Mouse (Mus musculus) fibroblast of lung, adult 2 months (primary cell): ENCODE data around the gene Stap1.
A peak's percentile ranks its signal among the peaks of the same experiment; 100 is the strongest.

Experiments
- DNase-seq: peaks from one replicate; pipeline ENCODE4 v3.0.0-alpha.2; 2011; ENCODE audit warnings: low read depth

Stap1 gene

DNA sequence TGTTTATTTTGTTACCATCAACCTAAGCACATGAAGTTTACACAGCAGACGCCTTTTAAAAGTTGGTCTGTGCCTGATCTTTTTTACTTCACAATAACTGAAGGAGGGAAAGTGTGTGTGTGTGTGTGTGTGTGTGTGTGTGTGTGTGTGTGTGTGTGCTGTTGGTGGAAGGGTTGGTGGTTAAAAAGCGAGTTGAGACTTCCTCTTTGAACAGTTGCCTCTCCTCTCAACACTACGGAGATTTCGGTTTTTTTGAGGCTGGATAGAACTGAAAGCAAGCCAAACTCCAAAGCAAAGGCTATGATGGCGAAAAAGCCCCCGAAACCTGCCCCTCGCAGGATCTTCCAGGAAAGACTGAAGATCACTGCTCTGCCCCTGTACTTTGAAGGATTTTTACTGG is at the start of gene Stap1:
TSS of gene Stap1 (plus strand) at position 209 of the 400 bp plus-strand sequence.
- DNase-seq = no peak

DNA sequence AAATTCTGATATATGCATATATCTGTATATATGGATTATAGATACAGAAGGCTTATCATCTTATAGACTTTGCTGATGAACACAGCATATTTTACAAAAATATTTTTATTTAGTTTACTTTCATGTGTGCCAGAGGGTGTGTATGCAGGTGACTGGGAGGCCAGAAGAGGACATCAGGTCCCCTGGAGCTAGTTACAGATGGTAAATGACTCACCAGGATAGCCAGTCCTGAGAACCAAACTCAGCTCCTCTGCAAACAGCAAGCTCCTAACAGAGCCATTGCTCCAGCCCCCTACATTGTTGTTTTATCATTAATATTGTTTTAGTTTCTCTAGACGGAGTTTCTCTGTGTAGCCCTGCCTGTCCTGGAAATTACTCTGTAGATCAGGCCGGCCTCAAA is 41.7 kb upstream of the Stap1 start:
- no peak for DNase-seq

- DNase-seq = no peak
Measured at GRCm38 (mm10) chr5:86063501-86063900, 8.0 kb upstream of the Stap1 start.

- peak; percentile 95 for DNase-seq
Measured at GRCm38 (mm10) chr5:86065101-86065875, 6.3 kb upstream of the Stap1 start, which contains the start of gene Cenpc1. Cenpc1 (minus strand) TSS chr5:86065583.

DNA sequence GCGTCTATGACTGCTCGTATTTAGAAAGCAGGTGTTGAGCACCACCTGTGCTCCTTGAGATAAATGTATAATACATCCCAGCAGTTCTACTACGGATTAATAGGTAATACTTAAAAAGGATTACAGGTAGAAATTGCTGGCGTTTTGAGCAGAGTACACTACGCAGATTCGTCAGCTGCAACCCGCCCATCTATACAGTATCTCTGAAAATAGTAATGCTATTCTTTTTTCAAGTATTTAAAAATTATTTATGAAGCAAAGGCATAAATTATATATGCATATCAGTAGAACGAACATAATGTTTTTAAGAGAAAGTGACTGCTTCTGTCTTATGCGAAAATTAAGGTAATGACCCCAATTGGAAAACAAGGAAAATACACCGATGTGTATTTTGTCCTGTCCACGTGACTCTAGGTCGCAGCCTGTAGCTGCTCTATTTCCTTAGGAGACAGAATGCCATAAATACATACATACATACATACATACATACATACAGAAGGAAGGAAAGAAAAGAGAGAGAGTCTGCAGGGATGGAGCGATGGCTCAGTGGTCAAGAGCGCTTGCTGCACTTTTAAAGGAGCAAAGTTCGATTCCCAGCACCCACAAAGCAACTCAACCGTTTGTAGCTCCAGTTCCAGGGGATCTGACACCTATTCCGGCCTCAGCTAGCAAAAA is 5.5 kb upstream of the Stap1 start:
- DNase-seq = peak; percentile 18

GRCm38 (mm10) chr5:86066551-86066929 is 5.0 kb upstream of the Stap1 start:
- DNase-seq = peak; percentile 86

- DNase-seq = no peak
Measured at GRCm38 (mm10) chr5:86068451-86068850, 3.1 kb upstream of the Stap1 start.

DNA sequence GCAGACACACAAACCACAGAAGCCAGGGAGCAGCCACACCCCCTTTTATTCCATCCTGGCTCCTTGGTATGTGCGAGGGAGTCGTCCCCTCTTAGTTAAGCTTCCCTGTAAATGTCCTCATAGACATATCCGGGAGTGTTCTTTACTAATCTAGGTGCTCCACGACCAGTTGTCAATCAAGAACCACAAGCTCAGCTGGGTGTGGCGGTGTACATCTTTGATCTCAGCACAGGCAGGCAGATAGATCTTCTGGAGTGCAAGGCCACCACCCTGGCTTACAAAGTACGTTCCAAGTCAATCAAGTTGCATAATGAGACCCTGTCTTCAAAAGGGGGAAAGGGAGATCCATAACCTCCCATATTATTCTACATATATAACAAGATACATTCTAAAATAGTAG is 2.4 kb upstream of the Stap1 start:
- no peak for DNase-seq

GRCm38 (mm10) chr5:86072756-86073386 is 1.3 kb downstream of the Stap1 start:
- DNase-seq = no peak

DNA sequence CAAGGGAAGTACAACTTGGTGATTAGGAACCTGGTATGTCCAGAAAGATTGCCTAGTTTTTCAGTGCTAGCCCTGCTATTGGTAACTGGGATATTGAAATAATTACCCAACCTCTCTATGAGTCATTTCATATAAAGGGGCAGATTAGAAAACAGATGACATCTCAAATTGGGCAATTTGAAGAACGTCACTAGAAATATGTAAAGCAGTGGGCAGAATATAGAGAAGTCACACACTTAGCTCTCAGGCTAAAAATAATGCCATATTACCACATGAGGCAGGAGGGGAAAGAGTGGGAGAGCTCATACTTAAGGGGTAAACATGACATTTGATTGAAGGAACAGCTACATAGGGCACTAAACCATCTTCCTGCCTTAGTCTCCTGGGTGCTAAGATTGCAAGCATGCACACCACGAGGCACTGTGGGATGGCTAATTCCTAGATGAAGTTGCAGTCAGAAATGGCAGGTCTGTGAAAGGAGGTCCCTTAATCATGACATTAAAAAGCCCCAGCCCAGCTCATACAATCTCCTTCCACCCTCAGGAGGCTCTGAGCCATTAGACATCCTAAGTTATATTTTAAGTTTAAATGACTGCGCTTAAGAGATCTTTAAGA is 7.3 kb downstream of the Stap1 start:
- DNase-seq = peak; percentile 16

GRCm38 (mm10) chr5:86083987-86084386 is 12.4 kb downstream of the Stap1 start:
- DNase-seq = no peak

GRCm38 (mm10) chr5:86084979-86085378 is 13.4 kb downstream of the Stap1 start:
- no peak for DNase-seq

- no peak for DNase-seq
Measured at GRCm38 (mm10) chr5:86086751-86087150, 15.2 kb downstream of the Stap1 start.

GRCm38 (mm10) chr5:86094754-86095153 is 23.2 kb downstream of the Stap1 start:
- no peak for DNase-seq

DNA sequence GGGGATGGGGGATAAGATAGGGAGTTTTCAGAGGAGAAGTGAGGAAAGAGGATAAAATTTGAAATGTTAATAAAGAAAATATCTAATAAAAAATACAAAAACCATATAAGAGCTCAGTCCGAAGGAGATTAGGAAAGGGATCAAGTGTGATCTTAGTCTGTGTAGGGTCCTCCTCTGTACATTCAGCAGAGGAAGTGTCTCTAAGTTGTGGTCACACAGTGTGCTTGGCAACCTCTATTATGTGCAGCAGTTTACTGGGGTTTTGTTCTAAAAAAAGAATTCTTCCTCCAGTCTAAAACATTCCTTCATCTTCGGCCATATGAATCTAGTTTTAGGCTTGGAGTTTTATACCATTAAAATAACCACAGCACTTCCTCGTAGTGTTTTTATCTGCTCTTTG is 27.4 kb downstream of the Stap1 start:
- no peak for DNase-seq

GRCm38 (mm10) chr5:86100621-86101020 is 29.1 kb downstream of the Stap1 start:
- DNase-seq = no peak

DNA sequence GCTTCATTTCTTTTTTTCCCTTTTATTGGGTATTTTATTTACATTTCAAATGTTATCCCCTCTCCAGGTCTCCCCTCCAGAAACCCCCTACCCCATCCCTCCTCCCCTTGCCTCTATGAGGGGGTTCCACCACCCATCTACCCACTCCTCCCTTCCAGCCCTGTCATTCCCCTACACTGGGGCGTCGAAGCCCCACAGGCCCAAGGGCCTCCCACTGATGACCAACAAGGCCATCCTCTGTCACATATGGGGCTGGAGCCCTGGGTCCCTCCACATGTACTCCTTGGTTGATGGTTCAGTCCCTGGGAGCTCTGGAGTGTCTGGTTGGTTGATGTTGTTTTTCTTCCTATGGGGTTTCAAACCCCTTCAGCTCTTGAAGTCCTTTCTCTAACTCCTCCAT is 30.6 kb downstream of the Stap1 start:
- DNase-seq = no peak

- no peak for DNase-seq
Measured at GRCm38 (mm10) chr5:86106610-86107009, 35.1 kb downstream of the Stap1 start.

- no peak for DNase-seq
Measured at GRCm38 (mm10) chr5:86111074-86111473, 39.5 kb downstream of the Stap1 start.

GRCm38 (mm10) chr5:86113037-86113436 is 41.5 kb downstream of the Stap1 start:
- no peak for DNase-seq

DNA sequence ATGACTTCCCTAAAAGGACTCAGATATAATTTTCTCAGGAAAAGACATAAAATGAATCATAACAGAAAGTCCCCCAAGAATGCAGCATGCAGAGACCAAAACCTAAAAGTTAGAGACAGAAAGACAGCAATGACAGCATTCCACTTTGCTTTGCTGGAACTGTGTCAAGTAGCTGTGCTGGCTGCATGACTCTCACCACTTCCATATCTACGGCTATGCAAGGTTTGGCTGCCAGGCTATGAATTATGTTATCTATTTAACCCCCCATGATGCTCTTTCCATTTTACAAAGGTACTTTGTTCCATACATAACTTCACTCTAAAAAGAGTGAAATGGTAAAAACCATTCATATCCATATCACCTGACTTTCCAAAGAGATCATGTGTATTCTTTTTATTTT is 42.5 kb downstream of the Stap1 start:
- no peak for DNase-seq

DNA sequence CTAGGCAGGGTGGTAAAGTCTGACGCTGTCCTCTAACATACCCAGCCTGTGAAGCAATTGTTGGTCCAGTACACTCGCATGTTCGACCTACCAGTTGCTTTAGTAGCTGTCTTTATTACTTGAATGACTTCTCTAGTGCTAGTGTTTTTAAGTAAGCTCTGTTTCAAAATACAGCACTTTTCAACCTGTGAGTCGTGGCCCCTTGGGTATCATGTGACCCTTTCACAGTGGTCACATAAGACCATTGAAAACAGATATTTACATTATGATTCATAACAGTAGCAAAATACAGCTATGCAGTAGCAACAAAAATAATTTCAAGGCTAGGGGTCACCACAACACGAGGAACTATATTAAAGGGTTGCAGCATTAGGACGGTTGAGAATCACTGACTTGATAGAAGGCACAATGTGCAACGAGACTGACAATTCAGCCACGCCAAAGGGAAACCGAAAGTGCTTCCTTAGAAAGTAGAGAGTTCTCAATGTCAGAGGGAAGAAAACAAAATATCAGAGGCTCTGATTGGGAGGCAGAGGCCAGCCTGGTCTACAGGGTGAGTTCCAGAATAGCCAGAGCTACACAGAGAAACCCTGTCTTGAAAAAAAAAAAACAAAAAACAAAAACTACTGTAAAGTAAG is 47.0 kb downstream of the Stap1 start:
- DNase-seq = no peak
